Mouse (Mus musculus) cerebellum, adult 2 months (tissue): ENCODE measurements at regions not wholly inside any gene's neighbourhood (a gene's known extent, or its start where the extent isn't known, plus 50 kb on each side); places are given as distances from the start of the nearest gene placed in this dataset.

Experiments
- CTCF ChIP-seq: fragments of 200-500 bp; IDR thresholded peaks from 2 replicates; pipeline ENCODE4 v1.5.1; 2011; ENCODE audit warnings: low read depth, mild to moderate bottlenecking, control low read depth, low read length, moderate library complexity, borderline replicate concordance; ENCODE audit not compliant: insufficient read depth
- POLR2A ChIP-seq: fragments of 200-500 bp; IDR thresholded peaks from 2 replicates; pipeline ENCODE4 v1.6.1; 2011; ENCODE audit warnings: low read length, control low read depth, borderline replicate concordance; ENCODE audit not compliant: insufficient read depth

DNA sequence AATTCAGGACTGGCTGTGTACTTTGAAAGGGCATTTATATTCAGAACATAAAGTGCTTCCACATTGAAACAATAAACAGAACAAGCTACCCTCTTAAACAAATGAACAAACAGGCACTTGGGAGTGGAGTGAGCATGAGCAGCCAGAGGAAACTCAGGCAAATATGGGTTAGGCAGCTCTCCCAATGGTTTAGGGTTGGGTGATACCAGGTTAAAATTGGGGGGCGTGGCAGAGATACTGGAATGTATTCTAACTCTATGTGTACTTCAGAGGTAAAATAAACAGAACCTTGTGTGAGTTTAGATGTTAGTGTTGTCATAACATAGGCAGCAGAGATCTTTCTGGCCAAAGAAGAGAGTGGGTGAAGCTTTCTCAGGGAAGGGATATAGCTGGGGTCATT, 349.7 kb downstream of the Etnk1 start:
- TF ChIP-seq POLR2A (no peak), CTCF (no peak)
